In the genomic region with DNA sequence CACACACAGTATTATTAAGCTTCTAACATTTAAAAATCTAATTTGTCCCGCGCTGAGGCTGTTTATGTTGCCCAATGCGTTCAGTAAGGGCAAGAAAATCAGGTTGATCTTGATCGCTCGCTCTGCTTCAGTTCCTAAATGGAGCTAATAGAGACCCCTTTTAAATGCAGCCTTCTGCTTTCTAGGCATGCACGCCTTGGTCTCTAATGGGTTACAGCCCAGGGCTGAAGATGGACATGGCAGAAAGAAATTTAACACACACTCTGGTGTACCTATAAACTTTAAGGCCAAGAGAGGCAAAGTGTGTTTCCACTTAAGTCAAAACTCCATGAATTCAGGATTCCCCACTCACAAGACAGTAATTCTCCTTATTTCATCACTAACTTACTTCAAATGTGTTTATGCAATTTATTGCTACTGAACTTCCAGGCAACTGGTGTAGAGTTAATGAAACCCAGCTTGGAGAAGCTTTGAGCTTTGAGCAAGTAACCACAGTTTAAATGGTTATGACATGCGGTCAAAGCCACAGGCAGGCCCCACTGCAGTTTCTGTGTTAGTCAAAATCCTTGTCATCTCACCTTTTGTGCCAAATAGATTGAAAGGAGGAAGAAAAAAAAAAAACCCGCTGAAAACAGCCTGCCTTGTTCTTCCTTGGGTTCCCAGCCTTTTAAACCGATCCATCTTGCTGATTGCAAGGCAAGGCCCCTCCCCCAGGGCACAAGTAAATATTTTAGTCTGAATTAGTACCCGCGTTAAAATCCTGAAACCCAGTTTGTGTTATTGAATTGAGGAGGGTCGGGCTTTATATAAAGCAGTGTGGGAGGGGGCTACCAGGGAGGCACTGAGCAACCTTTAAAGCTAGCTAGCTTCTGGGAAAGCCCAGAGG, we compare ENCODE assay signal across 8 mouse cellular contexts. TPM values are rescaled to one million over a fixed set of nuclear protein-coding genes. Genes with fewer than 3 reads are reported as not detected.
A peak's percentile ranks its signal among the peaks of the same experiment; 100 is the strongest.
DNase-seq lines count a peak whose midpoint lies in the region; ATAC-seq lines count a peak whose summit lies in the region.
"Had no signal": no experiment of that assay in that cellular context is flagged by ENCODE, and none has a peak within 500 bp of the region (broad histone marks: within the 10 kb centered on the region; RNA-seq: fewer than 3 reads in every experiment).

No protein-coding gene starts in this region.

- WGBS in forebrain, embryonic 13.5 days: 13% methylated on average over 12 of the region's 12 CpGs
- 10% methylated on average over 12 of the region's 12 CpGs for WGBS in limb, embryonic 13.5 days

- peak overlapping the region; percentile 81 for H3K4me2 ChIP-seq in forebrain, embryonic 13.5 days
- H3K4me2 ChIP-seq in limb, embryonic 13.5 days (replicated peaks): peak overlapping the region; percentile 93

- peaks cover 61% of the 10 kb centered on the region for H3K4me1 ChIP-seq in forebrain, embryonic 13.5 days
- H3K4me1 ChIP-seq in limb, embryonic 13.5 days: peaks cover 76% of the 10 kb centered on the region

- H3K4me3 ChIP-seq in forebrain, embryonic 13.5 days: peak overlapping the region; percentile 78
- H3K4me3 ChIP-seq in limb, embryonic 13.5 days: peak overlapping the region; percentile 71

- H3K9me3 ChIP-seq in forebrain, embryonic 13.5 days (replicated peaks): no peaks in the 10 kb centered on the region
- no peaks in the 10 kb centered on the region for H3K9me3 ChIP-seq in limb, embryonic 13.5 days

- H3K27ac ChIP-seq in forebrain, embryonic 13.5 days: peak overlapping the region; percentile 100
- H3K27ac ChIP-seq in limb, embryonic 13.5 days: peak overlapping the region; percentile 6; the same call in 1 of the 2 replicates

- ATAC-seq in forebrain, embryonic 13.5 days: no peak
- ATAC-seq in limb, embryonic 13.5 days (ENCODE audit: low FRiP score, low read depth): no peak
- no peak for ATAC-seq in frontal cortex, adult (ENCODE audit: low TSS enrichment)

- peak overlapping the region; percentile 96 for H3K9ac ChIP-seq in forebrain, embryonic 13.5 days
- H3K9ac ChIP-seq in limb, embryonic 13.5 days: no peak overlapping the region

- DNase-seq in testis, postnatal 10 days (ENCODE audit: low spot score): peak; percentile 37
- DNase-seq in testis, postnatal 14 days (ENCODE audit: low spot score): no peak
- no peak for DNase-seq in ovary, postnatal 10 days (ENCODE audit: low spot score)
- no peak for DNase-seq in retina, postnatal 1 day
- DNase-seq: adrenal gland, postnatal 25 days had no signal

- no peaks in the 10 kb centered on the region for H3K36me3 ChIP-seq in forebrain, embryonic 13.5 days (ENCODE audit: poor library complexity, severe bottlenecking)
- H3K36me3 ChIP-seq in limb, embryonic 13.5 days: no peaks in the 10 kb centered on the region

- H3K27me3 ChIP-seq in forebrain, embryonic 13.5 days: peaks cover 2% of the 10 kb centered on the region; the same call in 1 of the 2 replicates
- H3K27me3 ChIP-seq in limb, embryonic 13.5 days: peaks cover 56% of the 10 kb centered on the region

RNA-seq across cellular contexts. Expression of a gene that starts 3.9 kb away (rescaled TPM):
- polyA plus RNA-seq in forebrain, embryonic 13.5 days (2015; fragmentation: Nextera tagmentation; extraction: Ambion mirVana): 18.7 and 23.4 TPM in 2 replicates
- polyA plus RNA-seq in limb, embryonic 13.5 days (2015; fragmentation: Nextera tagmentation; extraction: Ambion mirVana): 14.5 and 16.1 TPM in 2 replicates
